Mouse (Mus musculus) forelimb bud, embryonic 11.5 days (tissue): ENCODE measurements around the gene Sftpa1.

Experiments
- DNase-seq: peaks from one replicate; pipeline ENCODE4 v3.0.0-alpha.2; 2012; ENCODE audit warnings: low read depth, low spot score

Sftpa1 gene

GRCm38 (mm10) chr14:41131540-41131939 lies at the start of gene Sftpa1:
Gene Sftpa1, plus strand, starts transcription at chr14:41131782.
- no peak for DNase-seq

GRCm38 (mm10) chr14:41082408-41082807 lies 49.2 kb upstream of the Sftpa1 start:
- DNase-seq: no peak

- no peak for DNase-seq
Observed at GRCm38 (mm10) chr14:41087509-41087908, 44.1 kb upstream of the Sftpa1 start.

- peak; percentile 16 for DNase-seq
Observed at GRCm38 (mm10) chr14:41090777-41091176, 40.8 kb upstream of the Sftpa1 start.

GRCm38 (mm10) chr14:41094114-41094513 lies 37.5 kb upstream of the Sftpa1 start:
- DNase-seq: peak; percentile 5

GRCm38 (mm10) chr14:41096296-41096860 lies 35.2 kb upstream of the Sftpa1 start:
- DNase-seq: no peak

- DNase-seq: no peak
Observed at GRCm38 (mm10) chr14:41098726-41099125, 32.9 kb upstream of the Sftpa1 start.

GRCm38 (mm10) chr14:41100712-41101111 lies 30.9 kb upstream of the Sftpa1 start:
- DNase-seq: no peak

- no peak for DNase-seq
Observed at GRCm38 (mm10) chr14:41101242-41101641, 30.3 kb upstream of the Sftpa1 start.

GRCm38 (mm10) chr14:41102269-41102668 lies 29.3 kb upstream of the Sftpa1 start:
- DNase-seq: no peak

- no peak for DNase-seq
Observed at GRCm38 (mm10) chr14:41104853-41105444, 26.6 kb upstream of the Sftpa1 start, which contains the start of gene Mat1a. Gene Mat1a, plus strand, starts transcription at chr14:41105035.

- no peak for DNase-seq
Observed at GRCm38 (mm10) chr14:41111031-41111668, 20.4 kb upstream of the Sftpa1 start.

- no peak for DNase-seq
Observed at GRCm38 (mm10) chr14:41112944-41113343, 18.6 kb upstream of the Sftpa1 start.

GRCm38 (mm10) chr14:41116271-41116670 lies 15.3 kb upstream of the Sftpa1 start:
- DNase-seq: no peak

GRCm38 (mm10) chr14:41124683-41125082 lies 6.9 kb upstream of the Sftpa1 start:
- DNase-seq: no peak

- DNase-seq: peak; percentile 7
Observed at GRCm38 (mm10) chr14:41127997-41128396, 3.6 kb upstream of the Sftpa1 start.

GRCm38 (mm10) chr14:41137006-41137405 lies 5.4 kb downstream of the Sftpa1 start:
- no peak for DNase-seq

- no peak for DNase-seq
Observed at GRCm38 (mm10) chr14:41140686-41141085, 9.1 kb downstream of the Sftpa1 start.

- no peak for DNase-seq
Observed at GRCm38 (mm10) chr14:41146035-41146434, 14.5 kb downstream of the Sftpa1 start.

- DNase-seq: no peak
Observed at GRCm38 (mm10) chr14:41146922-41147321, 15.3 kb downstream of the Sftpa1 start.

GRCm38 (mm10) chr14:41147356-41147755 lies 15.8 kb downstream of the Sftpa1 start:
- DNase-seq: no peak

GRCm38 (mm10) chr14:41151220-41151898 lies 19.8 kb downstream of the Sftpa1 start, which contains the start of gene Mbl1:
Gene Mbl1, plus strand, starts transcription at chr14:41151458.
- no peak for DNase-seq
